Mouse (Mus musculus): ENCODE data around the gene Ubtd2. TPM values are rescaled to one million over a fixed set of nuclear protein-coding genes. Genes with fewer than 3 reads are reported as not detected.

The Ubtd2 gene
- 0.16 and 0.17 TPM in 2 replicates for polyA plus RNA-seq (2012)

DNA sequence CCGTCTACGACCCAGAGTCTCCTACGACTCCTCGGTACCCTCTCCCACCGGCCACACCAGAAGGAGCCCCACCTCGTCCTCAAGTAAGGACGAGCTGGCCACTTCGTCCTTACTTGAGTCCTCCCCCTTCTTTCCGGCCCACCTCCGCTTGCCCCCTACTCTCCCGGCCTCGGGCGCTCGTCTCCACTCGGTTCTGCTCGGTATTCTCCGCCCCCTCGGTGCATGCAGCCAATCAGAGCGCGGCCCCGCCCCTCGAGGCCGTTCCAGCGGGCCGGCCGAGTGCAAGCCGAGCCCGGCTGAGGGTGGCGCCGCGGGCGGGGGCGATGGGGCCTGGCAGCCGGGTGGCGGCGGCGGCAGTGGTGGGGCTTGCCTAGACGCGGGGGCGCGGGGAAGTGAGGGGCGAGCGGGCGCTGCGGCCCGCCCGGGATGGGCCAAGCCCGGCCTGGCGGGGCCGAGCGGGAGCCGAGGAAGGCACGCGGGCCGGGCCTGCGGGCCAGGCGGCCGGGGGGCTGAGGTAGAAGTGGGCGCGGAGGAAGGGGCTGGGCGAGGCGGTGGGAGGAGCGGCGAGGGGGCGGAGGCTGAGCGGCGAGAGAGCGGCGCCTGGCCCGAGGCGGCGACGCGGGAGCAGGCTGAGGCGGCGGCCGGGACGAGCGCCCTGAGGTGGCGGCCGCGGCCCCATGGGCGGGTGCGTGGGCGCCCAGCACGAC lies at the start of gene Ubtd2:
Ubtd2 (plus strand) TSS at position 571 of the 707 bp plus-strand sequence.
- no peak for TF ChIP-seq GATA1 (IDR thresholded peaks at IDR 0.05; ENCODE audit: low read length)
- no peak for TF ChIP-seq TAL1 (IDR thresholded peaks at IDR 0.05; ENCODE audit: low read length)
- peak within 1 kb of the TSS; percentile 81 for H3K4me3 ChIP-seq (replicated peaks)
- H3K27me3 ChIP-seq (ENCODE audit: control insufficient read depth) = peaks cover 39% of the 10 kb centered on the region
- peaks cover 23% of the 10 kb centered on the region for H3K4me1 ChIP-seq (ENCODE audit: control insufficient read depth)
- H3K9me3 ChIP-seq (ENCODE audit: control insufficient read depth, low read length) = no peaks in the 10 kb centered on the region
- no peaks in the 10 kb centered on the region for H3K36me3 ChIP-seq (ENCODE audit: control insufficient read depth)

DNA sequence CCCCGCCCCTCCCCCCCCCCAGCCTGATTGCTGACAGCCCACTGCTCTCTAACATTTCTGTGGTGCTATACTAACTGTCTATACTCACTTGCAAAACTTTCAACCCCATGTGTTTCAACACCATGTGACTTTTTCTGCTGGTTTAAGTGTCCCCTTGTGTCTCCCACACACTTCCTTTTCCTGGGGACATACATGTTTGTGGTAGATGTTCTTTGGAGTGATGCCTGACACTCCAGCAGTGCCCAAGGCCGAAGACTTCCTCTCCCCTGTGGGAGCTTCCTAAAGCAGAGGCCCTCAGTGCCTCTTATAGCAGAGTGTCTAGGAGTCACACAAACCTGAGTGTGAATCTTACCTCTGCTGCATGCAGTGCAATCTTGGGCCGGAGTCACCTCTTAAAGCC lies 47.3 kb upstream of the Ubtd2 start:
- Histone ChIP-seq H3K27me3 (ENCODE audit: control insufficient read depth) (no peaks in the 10 kb centered on the region), H3K36me3 (ENCODE audit: control insufficient read depth) (no peaks in the 10 kb centered on the region), H3K4me3 (replicated peaks) (no peak overlapping the region), H3K9me3 (ENCODE audit: control insufficient read depth, low read length) (no peaks in the 10 kb centered on the region), H3K4me1 (ENCODE audit: control insufficient read depth) (no peaks in the 10 kb centered on the region)
- TF ChIP-seq TAL1 (IDR thresholded peaks at IDR 0.05; ENCODE audit: low read length) (no peak), GATA1 (IDR thresholded peaks at IDR 0.05; ENCODE audit: low read length) (no peak)

- Histone ChIP-seq H3K9me3 (ENCODE audit: control insufficient read depth, low read length) (no peaks in the 10 kb centered on the region), H3K4me3 (replicated peaks) (no peak overlapping the region), H3K4me1 (ENCODE audit: control insufficient read depth) (no peaks in the 10 kb centered on the region), H3K36me3 (ENCODE audit: control insufficient read depth) (no peaks in the 10 kb centered on the region), H3K27me3 (ENCODE audit: control insufficient read depth) (no peaks in the 10 kb centered on the region)
- TF ChIP-seq TAL1 (IDR thresholded peaks at IDR 0.05; ENCODE audit: low read length) = no peak
Observed at GRCm38 (mm10) chr11:32409052-32409451, 46.1 kb upstream of the Ubtd2 start.

GRCm38 (mm10) chr11:32409823-32410562 lies 45.2 kb upstream of the Ubtd2 start:
- TF ChIP-seq TAL1 (IDR thresholded peaks at IDR 0.05; ENCODE audit: low read length) = no peak
- no peak for TF ChIP-seq GATA1 (IDR thresholded peaks at IDR 0.05; ENCODE audit: low read length)
- Histone ChIP-seq H3K9me3 (ENCODE audit: control insufficient read depth, low read length) (no peaks in the 10 kb centered on the region), H3K36me3 (ENCODE audit: control insufficient read depth) (no peaks in the 10 kb centered on the region), H3K4me3 (replicated peaks) (no peak overlapping the region), H3K4me1 (ENCODE audit: control insufficient read depth) (no peaks in the 10 kb centered on the region), H3K27me3 (ENCODE audit: control insufficient read depth) (no peaks in the 10 kb centered on the region)

GRCm38 (mm10) chr11:32420001-32420400 lies 35.2 kb upstream of the Ubtd2 start:
- no peaks in the 10 kb centered on the region for H3K9me3 ChIP-seq (ENCODE audit: control insufficient read depth, low read length)
- no peak for TF ChIP-seq GATA1 (IDR thresholded peaks at IDR 0.05; ENCODE audit: low read length)
- no peaks in the 10 kb centered on the region for H3K4me1 ChIP-seq (ENCODE audit: control insufficient read depth)
- no peak overlapping the region for H3K4me3 ChIP-seq (replicated peaks)
- H3K27me3 ChIP-seq (ENCODE audit: control insufficient read depth) = no peaks in the 10 kb centered on the region
- H3K36me3 ChIP-seq (ENCODE audit: control insufficient read depth) = no peaks in the 10 kb centered on the region; the same call in 1 of the 2 replicates

GRCm38 (mm10) chr11:32423311-32423710 lies 31.9 kb upstream of the Ubtd2 start:
- TF ChIP-seq TAL1 (IDR thresholded peaks at IDR 0.05; ENCODE audit: low read length) (no peak), GATA1 (IDR thresholded peaks at IDR 0.05; ENCODE audit: low read length) (no peak)
- Histone ChIP-seq H3K4me1 (ENCODE audit: control insufficient read depth) (no peaks in the 10 kb centered on the region), H3K27me3 (ENCODE audit: control insufficient read depth) (no peaks in the 10 kb centered on the region), H3K36me3 (ENCODE audit: control insufficient read depth) (no peaks in the 10 kb centered on the region; the same call in 1 of the 2 replicates), H3K4me3 (replicated peaks) (no peak overlapping the region), H3K9me3 (ENCODE audit: control insufficient read depth, low read length) (no peaks in the 10 kb centered on the region)

DNA sequence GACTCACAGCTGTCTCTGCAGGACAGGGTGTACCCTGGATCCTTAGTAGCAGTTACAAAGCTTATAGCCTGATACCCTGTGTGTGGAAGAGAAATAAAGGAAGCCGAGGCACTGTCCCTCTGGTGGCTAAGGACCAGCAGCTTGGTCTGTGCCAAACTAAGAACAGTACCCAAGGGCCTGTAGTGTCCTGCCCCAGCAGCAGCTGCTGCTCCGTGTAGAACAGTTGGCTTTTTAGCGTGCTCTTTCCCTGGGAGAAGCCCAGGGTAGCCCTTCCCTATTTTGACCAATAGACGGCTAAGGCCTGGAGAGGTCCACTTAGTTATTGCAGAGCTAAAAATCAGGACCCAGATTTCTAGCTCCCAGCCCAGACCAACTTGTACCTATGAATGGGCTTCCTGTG lies 30.6 kb upstream of the Ubtd2 start:
- TF ChIP-seq TAL1 (IDR thresholded peaks at IDR 0.05; ENCODE audit: low read length) (no peak), GATA1 (IDR thresholded peaks at IDR 0.05; ENCODE audit: low read length) (no peak)
- no peaks in the 10 kb centered on the region; the same call in 1 of the 2 replicates for H3K36me3 ChIP-seq (ENCODE audit: control insufficient read depth)
- no peaks in the 10 kb centered on the region for H3K27me3 ChIP-seq (ENCODE audit: control insufficient read depth)
- H3K4me1 ChIP-seq (ENCODE audit: control insufficient read depth) = no peaks in the 10 kb centered on the region
- no peaks in the 10 kb centered on the region for H3K9me3 ChIP-seq (ENCODE audit: control insufficient read depth, low read length)
- H3K4me3 ChIP-seq (replicated peaks) = no peak overlapping the region

GRCm38 (mm10) chr11:32425043-32425658 lies 30.0 kb upstream of the Ubtd2 start:
- Histone ChIP-seq H3K9me3 (ENCODE audit: control insufficient read depth, low read length) (no peaks in the 10 kb centered on the region), H3K4me3 (replicated peaks) (no peak overlapping the region), H3K36me3 (ENCODE audit: control insufficient read depth) (no peaks in the 10 kb centered on the region; the same call in 1 of the 2 replicates), H3K4me1 (ENCODE audit: control insufficient read depth) (no peaks in the 10 kb centered on the region), H3K27me3 (ENCODE audit: control insufficient read depth) (no peaks in the 10 kb centered on the region)
- TF ChIP-seq GATA1 (IDR thresholded peaks at IDR 0.05; ENCODE audit: low read length) = no peak
- no peak for TF ChIP-seq TAL1 (IDR thresholded peaks at IDR 0.05; ENCODE audit: low read length)

DNA sequence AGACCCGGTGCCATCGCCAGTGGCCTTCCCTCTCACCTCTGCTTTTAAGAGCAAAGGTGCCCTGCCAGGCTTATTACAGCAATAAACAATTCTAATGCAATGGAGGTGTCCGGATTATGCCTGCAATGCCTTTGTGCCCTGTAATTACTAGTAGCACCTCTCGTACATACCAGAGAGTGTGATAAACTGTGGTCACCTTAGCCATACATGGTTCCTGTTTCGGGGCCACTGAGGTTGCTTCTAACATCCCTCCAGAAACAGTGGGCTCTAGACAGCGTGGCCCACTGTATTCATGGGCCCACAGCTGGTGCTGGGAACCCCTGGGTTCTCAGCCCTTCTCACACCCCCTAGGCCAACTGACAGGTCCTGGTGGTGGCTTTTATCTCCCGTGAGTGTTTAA lies 27.6 kb upstream of the Ubtd2 start:
- Histone ChIP-seq H3K4me3 (replicated peaks) (no peak overlapping the region), H3K36me3 (ENCODE audit: control insufficient read depth) (no peaks in the 10 kb centered on the region; the same call in 1 of the 2 replicates), H3K27me3 (ENCODE audit: control insufficient read depth) (no peaks in the 10 kb centered on the region), H3K9me3 (ENCODE audit: control insufficient read depth, low read length) (no peaks in the 10 kb centered on the region), H3K4me1 (ENCODE audit: control insufficient read depth) (no peaks in the 10 kb centered on the region)
- TF ChIP-seq GATA1 (IDR thresholded peaks at IDR 0.05; ENCODE audit: low read length) = no peak
- TF ChIP-seq TAL1 (IDR thresholded peaks at IDR 0.05; ENCODE audit: low read length) = no peak
